Mouse (Mus musculus): ENCODE measurements at regions not wholly inside any gene's neighbourhood (a gene's known extent, or its start where the extent isn't known, plus 50 kb on each side); places are given as distances from the start of the nearest gene placed in this dataset.

DNA sequence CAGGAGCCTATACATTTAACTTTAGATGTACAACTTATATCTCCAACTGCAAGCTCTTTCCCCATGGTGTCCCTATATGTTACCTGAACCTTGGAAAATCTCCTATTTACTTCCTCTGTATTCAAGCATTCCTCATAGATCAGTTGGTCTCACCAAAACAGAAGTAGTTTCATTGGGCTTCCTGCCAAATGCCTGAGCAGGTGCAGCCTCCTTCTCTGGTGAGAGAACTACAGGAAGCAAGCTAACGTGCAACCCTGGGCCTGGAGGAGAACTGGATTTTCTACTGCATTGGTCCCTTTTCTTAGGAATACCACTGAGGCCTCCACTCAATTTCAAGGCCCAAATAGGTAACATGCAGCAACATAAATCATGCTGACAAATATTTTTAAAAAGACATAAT lies 400.6 kb upstream of the Actbl2 start:
- intact Hi-C loops (cut with DNase I): no loop called here
- no peak for DNase-seq (ENCODE audit: low spot score)

DNA sequence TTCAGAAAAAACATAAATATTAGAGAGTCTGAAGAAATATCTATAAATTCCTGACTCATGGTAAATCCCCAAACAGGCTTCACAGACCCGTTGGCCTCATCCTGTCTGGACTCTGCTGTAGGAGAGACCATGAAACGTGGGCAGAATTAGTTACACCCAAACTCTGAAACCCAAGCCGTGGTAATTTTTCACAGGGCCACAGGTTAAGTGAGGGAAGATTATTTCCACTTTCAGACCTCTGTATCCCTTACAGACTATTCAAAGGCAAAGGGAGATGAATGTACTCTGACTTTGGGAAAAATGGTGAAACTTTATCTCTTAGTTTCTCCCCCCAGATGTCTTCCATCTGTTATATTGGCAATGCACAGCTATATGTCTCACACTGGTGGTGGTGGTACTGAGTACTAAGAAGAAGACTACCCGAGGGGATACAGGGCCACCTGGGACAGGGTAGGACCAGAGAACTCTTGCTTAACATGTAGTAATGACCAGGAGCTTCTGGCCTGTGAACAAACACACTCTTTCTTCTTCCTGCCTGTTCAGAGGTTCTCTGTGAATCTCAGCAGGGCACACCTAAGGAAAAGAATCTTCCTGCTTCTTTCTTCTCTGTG lies 388.8 kb upstream of the Actbl2 start:
- intact Hi-C loops (cut with DNase I): loop anchor here (2.0 to 5.0 kb wide), 3 partner anchors 101 to 471 kb away; partner anchors contain the start of gene Plk2

DNA sequence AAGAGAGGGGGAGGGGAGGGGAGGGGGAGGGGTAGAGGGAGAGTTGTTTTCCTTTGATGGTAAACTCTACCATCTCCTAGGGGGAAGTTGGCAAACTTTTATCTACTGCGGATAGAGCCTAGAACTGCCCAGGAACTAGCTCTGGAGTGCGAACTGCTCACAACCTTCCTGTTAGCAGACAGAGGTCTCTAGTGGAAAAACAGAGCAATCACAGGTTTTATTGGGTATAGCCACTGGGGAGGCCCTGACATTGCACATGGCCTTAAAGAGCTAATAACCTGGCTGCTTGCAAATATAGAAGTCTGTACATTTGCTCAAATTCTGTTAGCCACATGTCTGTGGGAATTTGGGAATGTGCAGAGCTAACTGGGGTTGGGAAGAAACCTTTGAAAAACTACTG lies 388.1 kb upstream of the Actbl2 start:
- no peak for DNase-seq (ENCODE audit: low spot score)
- intact Hi-C loops (cut with DNase I): loop anchor here (2.0 to 5.0 kb wide), 3 partner anchors 101 to 472 kb away; partner anchors contain the start of gene Plk2

More for the DNA sequence above, 388.8 kb upstream of the Actbl2 start:
- DNase-seq (ENCODE audit: low spot score): no peak

GRCm38 (mm10) chr13:110871125-110871775 lies 383.6 kb upstream of the Actbl2 start:
- DNase-seq (ENCODE audit: low spot score): no peak
- intact Hi-C loops (cut with DNase I): no loop called here

DNA sequence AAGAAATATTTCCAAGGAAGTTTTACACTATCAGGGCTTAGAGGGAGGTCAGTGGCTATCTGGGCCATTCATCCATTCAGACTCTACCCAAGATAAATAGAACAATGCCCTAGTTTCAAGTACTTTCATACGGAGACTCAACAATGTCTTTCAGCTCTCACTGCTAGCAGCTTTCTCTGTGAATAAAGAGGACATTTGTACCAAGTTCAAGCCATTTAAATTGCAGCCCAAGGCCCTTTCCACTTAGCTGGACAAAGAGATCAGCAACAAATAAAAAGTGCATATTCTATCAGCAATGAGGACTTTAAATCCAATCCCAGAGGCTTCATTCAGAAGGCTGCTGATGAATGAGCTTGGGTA lies 383.1 kb upstream of the Actbl2 start:
- intact Hi-C loops (cut with DNase I): no loop called here

DNA sequence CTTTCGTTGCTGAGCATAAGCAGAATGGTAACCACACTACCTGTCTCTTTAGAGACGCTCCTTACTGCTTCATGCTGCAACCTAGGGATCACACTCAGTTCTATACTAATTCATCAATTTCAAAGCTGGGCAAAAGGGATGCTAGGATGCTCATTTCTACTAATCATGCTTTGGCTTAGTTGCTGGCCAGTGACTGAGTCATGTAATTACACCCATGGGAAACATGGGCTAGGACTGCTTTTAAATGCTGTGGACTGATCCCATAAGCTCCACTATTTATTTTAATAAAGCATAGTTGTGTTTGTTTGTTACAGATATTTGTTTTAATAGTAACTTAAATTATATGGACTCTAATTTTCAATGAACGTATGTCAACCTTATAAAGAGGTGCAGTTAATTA lies 373.2 kb upstream of the Actbl2 start:
- intact Hi-C loops (cut with DNase I): no loop called here

More for the DNA sequence above, 383.1 kb upstream of the Actbl2 start:
- no peak for DNase-seq (ENCODE audit: low spot score)

GRCm38 (mm10) chr13:110882173-110882572 lies 372.6 kb upstream of the Actbl2 start:
- DNase-seq (ENCODE audit: low spot score): no peak
- intact Hi-C loops (cut with DNase I): no loop called here

More for the DNA sequence above, 373.2 kb upstream of the Actbl2 start:
- DNase-seq (ENCODE audit: low spot score): no peak

- DNase-seq (ENCODE audit: low spot score): no peak
- intact Hi-C loops (cut with DNase I): no loop called here
Measured at GRCm38 (mm10) chr13:110882661-110883172, 372.1 kb upstream of the Actbl2 start.

DNA sequence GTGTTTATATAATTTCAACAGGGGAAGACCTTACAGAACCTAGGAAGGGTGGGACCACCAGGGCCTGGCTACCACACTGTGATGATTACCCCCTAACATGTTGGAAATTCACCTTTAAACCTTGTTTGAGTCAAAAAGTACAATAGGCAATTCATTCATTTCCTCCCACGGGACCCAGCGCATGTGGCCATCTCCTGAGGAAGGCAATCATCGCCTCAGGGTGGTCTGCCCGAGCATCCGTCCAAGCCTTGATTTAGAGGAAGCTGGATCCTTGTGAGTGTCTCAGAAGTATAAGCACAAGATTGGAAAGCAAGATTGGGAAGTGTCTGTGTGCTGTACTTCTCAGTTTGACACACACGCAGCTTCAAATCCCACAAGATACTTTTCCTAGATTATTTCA lies 360.9 kb upstream of the Actbl2 start:
- DNase-seq (ENCODE audit: low spot score): peak; percentile 35
- intact Hi-C loops (cut with DNase I): no loop called here

GRCm38 (mm10) chr13:110895349-110895748 lies 359.5 kb upstream of the Actbl2 start:
- no peak for DNase-seq (ENCODE audit: low spot score)
- intact Hi-C loops (cut with DNase I): no loop called here

- DNase-seq (ENCODE audit: low spot score): no peak
- intact Hi-C loops (cut with DNase I): no loop called here
Measured at GRCm38 (mm10) chr13:110895900-110896299, 358.9 kb upstream of the Actbl2 start.

GRCm38 (mm10) chr13:110897621-110898020 lies 357.2 kb upstream of the Actbl2 start:
- intact Hi-C loops (cut with DNase I): no loop called here

DNA sequence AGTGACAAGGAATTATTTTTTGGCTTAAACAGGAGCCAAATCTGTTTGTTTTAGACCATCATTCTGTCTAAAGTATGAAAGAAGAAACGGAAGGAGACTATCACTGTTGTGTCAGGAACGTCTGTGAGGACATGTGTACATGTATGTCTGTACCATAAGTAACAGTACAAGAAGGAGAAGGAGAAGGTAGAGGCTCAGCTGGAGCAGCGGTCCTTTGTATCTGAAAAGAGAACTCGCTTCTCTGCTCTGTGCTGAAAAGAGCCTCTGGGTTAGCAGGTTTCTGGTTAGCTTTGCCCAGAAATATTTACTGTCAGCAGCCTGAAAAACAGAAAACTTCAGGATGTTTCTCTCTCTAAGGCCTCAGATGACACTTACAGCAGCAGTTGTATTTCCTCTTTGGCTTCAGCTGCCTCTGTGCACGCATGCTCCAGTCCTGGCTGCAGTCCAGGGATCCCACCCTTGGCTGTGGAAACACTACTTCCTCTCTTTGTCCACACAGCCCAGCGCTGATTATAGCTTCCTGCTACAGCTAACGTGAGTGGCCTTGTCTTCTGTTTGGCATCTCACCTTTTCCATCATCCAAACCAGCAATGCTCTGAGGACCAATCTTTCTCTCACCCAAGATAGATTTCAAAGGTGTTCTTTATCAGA lies 351.7 kb upstream of the Actbl2 start:
- peak; percentile 84 for DNase-seq (ENCODE audit: low spot score)
- intact Hi-C loops (cut with DNase I): loop anchor here (5.0 kb wide), 2 partner anchors 156 to 346 kb away; no protein-coding TSS in a partner anchor

More at GRCm38 (mm10) chr13:110897621-110898020, 357.2 kb upstream of the Actbl2 start:
- DNase-seq (ENCODE audit: low spot score): no peak

GRCm38 (mm10) chr13:110907319-110907955 lies 347.4 kb upstream of the Actbl2 start:
- intact Hi-C loops (cut with DNase I): loop anchor here (2.0 to 5.0 kb wide), 2 partner anchors 59 to 370 kb away; no protein-coding TSS in a partner anchor
- DNase-seq (ENCODE audit: low spot score): peak; percentile 42

GRCm38 (mm10) chr13:110911866-110912265 lies 342.9 kb upstream of the Actbl2 start:
- DNase-seq (ENCODE audit: low spot score): no peak
- intact Hi-C loops (cut with DNase I): no loop called here

GRCm38 (mm10) chr13:110913177-110913576 lies 341.6 kb upstream of the Actbl2 start:
- intact Hi-C loops (cut with DNase I): no loop called here
- no peak for DNase-seq (ENCODE audit: low spot score)

DNA sequence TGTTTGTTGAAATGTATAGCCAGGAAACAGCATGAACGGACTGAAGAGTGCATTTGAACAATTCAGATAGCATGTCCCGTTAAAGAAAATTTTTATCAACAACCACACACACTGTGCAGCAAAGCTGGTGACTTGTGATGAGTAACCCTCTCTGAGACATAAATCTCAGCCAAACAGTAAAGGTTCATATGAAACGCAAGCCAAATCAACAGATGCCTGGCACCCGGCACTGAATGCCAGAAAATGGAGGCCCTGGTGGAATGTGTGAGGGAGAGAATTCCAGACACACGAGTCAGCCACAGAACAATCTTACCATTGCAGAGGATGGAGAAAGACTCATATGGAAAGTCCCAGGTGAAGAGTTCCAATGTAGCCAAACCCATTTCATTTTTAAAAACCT lies 341.1 kb upstream of the Actbl2 start:
- intact Hi-C loops (cut with DNase I): no loop called here
- no peak for DNase-seq (ENCODE audit: low spot score)

DNA sequence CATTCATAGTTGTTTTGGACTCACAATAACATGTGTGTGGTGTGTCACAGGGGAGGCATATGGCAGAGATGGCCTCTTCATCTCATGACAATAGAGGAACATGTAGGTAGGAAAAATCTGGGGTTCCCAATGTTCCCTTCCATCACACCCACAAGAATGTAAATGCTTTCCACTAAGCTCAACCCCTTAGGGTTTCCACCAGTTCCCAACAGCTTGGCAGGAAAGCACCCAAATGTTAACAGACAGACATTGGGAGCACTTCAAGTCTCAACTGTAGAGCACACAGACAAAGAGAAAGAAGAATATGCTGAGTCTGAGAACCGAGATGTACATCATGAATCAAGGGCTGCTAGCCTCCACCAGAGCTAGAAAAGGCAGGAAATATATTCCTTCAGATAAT lies 339.7 kb upstream of the Actbl2 start:
- intact Hi-C loops (cut with DNase I): no loop called here
- no peak for DNase-seq (ENCODE audit: low spot score)

DNA sequence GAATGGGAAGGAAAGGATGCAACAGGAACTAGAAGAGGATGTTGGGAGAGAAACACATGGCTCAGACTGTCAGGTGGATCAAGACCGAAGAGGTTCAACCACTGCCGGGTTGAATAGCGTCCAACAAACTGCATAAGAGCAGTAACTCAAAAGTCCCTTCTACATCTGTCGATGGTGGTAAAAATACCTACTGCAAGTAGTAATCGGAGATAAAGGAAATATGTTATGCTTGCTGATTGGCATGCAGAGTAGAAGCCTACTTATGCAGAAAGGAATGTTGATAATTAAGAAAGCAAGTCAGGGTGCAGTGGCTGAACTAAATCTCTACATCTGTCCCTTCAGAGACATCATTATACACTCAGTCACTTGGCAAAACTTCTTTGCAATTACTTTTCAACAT lies 330.9 kb upstream of the Actbl2 start:
- DNase-seq (ENCODE audit: low spot score): no peak
- intact Hi-C loops (cut with DNase I): no loop called here

DNA sequence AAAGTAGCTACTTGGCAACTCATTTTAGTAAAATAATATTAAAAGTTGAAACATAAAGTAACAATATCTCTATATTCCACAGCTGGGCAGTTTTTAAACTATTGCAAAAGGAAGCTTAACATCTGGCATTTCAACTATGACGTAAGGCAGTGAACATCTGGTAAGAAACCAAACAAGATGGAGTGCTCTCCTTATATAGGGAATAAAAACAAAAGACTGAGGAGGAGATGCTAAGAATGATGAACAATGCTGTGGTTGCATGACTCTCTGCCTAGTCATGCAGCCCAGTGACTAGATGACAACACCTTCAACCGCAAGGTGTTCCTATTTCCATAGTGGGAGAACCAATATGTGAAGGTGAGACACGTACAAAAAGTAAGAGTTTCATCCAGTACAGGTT lies 329.9 kb upstream of the Actbl2 start:
- DNase-seq (ENCODE audit: low spot score): no peak
- intact Hi-C loops (cut with DNase I): no loop called here

Measured in heart, postnatal 25 days (tissue).